Mouse (Mus musculus): Measurements from ENCODE around the gene Trim34b. TPM values are rescaled to one million over a fixed set of nuclear protein-coding genes. Genes with fewer than 3 reads are reported as not detected.
A peak's percentile ranks its signal among the peaks of the same experiment; 100 is the strongest.
"Not testable (repeated sequence)": the region's sequence is repeated elsewhere in the genome, so short reads cannot be mapped to it uniquely, and the experiment has no call there.

Gene Trim34b
- polyA plus RNA-seq, 1 experiment from 2014 or later, result not detected

- not testable (repeated sequence) for H3K4me2 ChIP-seq (replicated peaks; ENCODE audit: low read depth, low read length); H3K27ac ChIP-seq (ENCODE audit: low read length); H3K9me3 ChIP-seq (ENCODE audit: control insufficient read depth, low read depth, low read length); H3K27me3 ChIP-seq (ENCODE audit: control insufficient read depth, insufficient read depth, low read length); ATAC-seq (ENCODE audit: insufficient number of reproducible peaks, insufficient read depth, low FRiP score, low read depth); H3K9ac ChIP-seq (replicated peaks; ENCODE audit: low read depth, low read length); H3K36me3 ChIP-seq (ENCODE audit: control insufficient read depth, insufficient read depth, low read length); H3K4me3 ChIP-seq (ENCODE audit: low read depth, low read length); H3K4me1 ChIP-seq (ENCODE audit: control insufficient read depth, insufficient read depth, low read length)
- 83% methylated on average over 2 of the region's 4 CpGs for WGBS
These were observed 11.5 kb downstream of the Trim34b start for GRCm38 (mm10) chr7:104340744-104341143.

GRCm38 (mm10) chr7:104348043-104348442 lies 18.8 kb downstream of the Trim34b start:
- WGBS, result 87% methylated on average over 4 of the region's 4 CpGs
- H3K4me1 ChIP-seq (ENCODE audit: control insufficient read depth, insufficient read depth, low read length); H3K36me3 ChIP-seq (ENCODE audit: control insufficient read depth, insufficient read depth, low read length); ATAC-seq (ENCODE audit: insufficient number of reproducible peaks, insufficient read depth, low FRiP score, low read depth); H3K9me3 ChIP-seq (ENCODE audit: control insufficient read depth, low read depth, low read length); H3K27me3 ChIP-seq (ENCODE audit: control insufficient read depth, insufficient read depth, low read length); H3K9ac ChIP-seq (replicated peaks; ENCODE audit: low read depth, low read length); H3K27ac ChIP-seq (ENCODE audit: low read length); H3K4me2 ChIP-seq (replicated peaks; ENCODE audit: low read depth, low read length); H3K4me3 ChIP-seq (ENCODE audit: low read depth, low read length): not testable (repeated sequence)

GRCm38 (mm10) chr7:104352717-104353599 lies 23.7 kb downstream of the Trim34b start, which contains the start of gene Trim12c:
Trim12c (minus strand) TSS chr7:104353362.
- Histone ChIP-seq H3K4me2 (replicated peaks; ENCODE audit: low read depth, low read length) (peak within 1 kb of the TSS; percentile 52), H3K9me3 (ENCODE audit: control insufficient read depth, low read depth, low read length) (no peaks in the 10 kb centered on the region), H3K27ac (ENCODE audit: low read length) (no peak within 1 kb of the TSS), H3K4me1 (ENCODE audit: control insufficient read depth, insufficient read depth, low read length) (no peaks in the 10 kb centered on the region), H3K9ac (replicated peaks; ENCODE audit: low read depth, low read length) (no peak within 1 kb of the TSS), H3K4me3 (ENCODE audit: low read depth, low read length) (peak within 1 kb of the TSS; percentile 35), H3K27me3 (ENCODE audit: control insufficient read depth, insufficient read depth, low read length) (no peaks in the 10 kb centered on the region), H3K36me3 (ENCODE audit: control insufficient read depth, insufficient read depth, low read length) (no peaks in the 10 kb centered on the region)
- 5% methylated on average over 14 of the region's 14 CpGs for WGBS
- peak; percentile 100 for ATAC-seq (ENCODE audit: insufficient number of reproducible peaks, insufficient read depth, low FRiP score, low read depth)

GRCm38 (mm10) chr7:104353600-104353967 lies 24.3 kb downstream of the Trim34b start:
- WGBS, result 70% methylated on average over 2 of the region's 2 CpGs
- Histone ChIP-seq H3K9me3 (ENCODE audit: control insufficient read depth, low read depth, low read length) (no peaks in the 10 kb centered on the region), H3K4me3 (ENCODE audit: low read depth, low read length) (peak overlapping the region; percentile 35; the same call in 1 of the 2 replicates), H3K36me3 (ENCODE audit: control insufficient read depth, insufficient read depth, low read length) (no peaks in the 10 kb centered on the region), H3K27me3 (ENCODE audit: control insufficient read depth, insufficient read depth, low read length) (no peaks in the 10 kb centered on the region), H3K27ac (ENCODE audit: low read length) (no peak overlapping the region), H3K9ac (replicated peaks; ENCODE audit: low read depth, low read length) (no peak overlapping the region), H3K4me2 (replicated peaks; ENCODE audit: low read depth, low read length) (no peak overlapping the region), H3K4me1 (ENCODE audit: control insufficient read depth, insufficient read depth, low read length) (no peaks in the 10 kb centered on the region)
- ATAC-seq (ENCODE audit: insufficient number of reproducible peaks, insufficient read depth, low FRiP score, low read depth), result no peak

- no peaks in the 10 kb centered on the region for H3K27me3 ChIP-seq (ENCODE audit: control insufficient read depth, insufficient read depth, low read length)
- no peak overlapping the region for H3K4me2 ChIP-seq (replicated peaks; ENCODE audit: low read depth, low read length)
- H3K27ac ChIP-seq (ENCODE audit: low read length), result no peak overlapping the region
- no peak for ATAC-seq (ENCODE audit: insufficient number of reproducible peaks, insufficient read depth, low FRiP score, low read depth)
- no peak overlapping the region for H3K4me3 ChIP-seq (ENCODE audit: low read depth, low read length)
- H3K4me1 ChIP-seq (ENCODE audit: control insufficient read depth, insufficient read depth, low read length), result no peaks in the 10 kb centered on the region
- H3K36me3 ChIP-seq (ENCODE audit: control insufficient read depth, insufficient read depth, low read length), result no peaks in the 10 kb centered on the region
- H3K9me3 ChIP-seq (ENCODE audit: control insufficient read depth, low read depth, low read length), result no peaks in the 10 kb centered on the region
- no peak overlapping the region for H3K9ac ChIP-seq (replicated peaks; ENCODE audit: low read depth, low read length)
These were observed 37.1 kb downstream of the Trim34b start for GRCm38 (mm10) chr7:104366339-104366738.

- H3K9ac ChIP-seq (replicated peaks; ENCODE audit: low read depth, low read length), result no peak within 1 kb of the TSS
- no peaks in the 10 kb centered on the region for H3K9me3 ChIP-seq (ENCODE audit: control insufficient read depth, low read depth, low read length)
- no peak within 1 kb of the TSS for H3K4me2 ChIP-seq (replicated peaks; ENCODE audit: low read depth, low read length)
- H3K4me1 ChIP-seq (ENCODE audit: control insufficient read depth, insufficient read depth, low read length), result no peaks in the 10 kb centered on the region
- no peaks in the 10 kb centered on the region for H3K36me3 ChIP-seq (ENCODE audit: control insufficient read depth, insufficient read depth, low read length)
- WGBS, result 54% methylated on average over 1 of the region's 1 CpGs
- ATAC-seq (ENCODE audit: insufficient number of reproducible peaks, insufficient read depth, low FRiP score, low read depth), result no peak
- no peak within 1 kb of the TSS for H3K27ac ChIP-seq (ENCODE audit: low read length)
- H3K27me3 ChIP-seq (ENCODE audit: control insufficient read depth, insufficient read depth, low read length), result no peaks in the 10 kb centered on the region
- no peak within 1 kb of the TSS for H3K4me3 ChIP-seq (ENCODE audit: low read depth, low read length)
These were observed 40.6 kb downstream of the Trim34b start, which contains the start of gene Trim30b for GRCm38 (mm10) chr7:104369736-104370414. Trim30b (minus strand) TSS chr7:104369884.

Other genes starting within 250 kb of the Trim34b start
- gene Olfr645, start 244.0 kb upstream of the Trim34b start, polyA plus RNA-seq (2014; fragmentation: Nextera tagmentation; extraction: Ambion mirVana), result not detected in 2 replicates
- gene Olfr646, start 224.6 kb upstream of the Trim34b start, polyA plus RNA-seq (2014; fragmentation: Nextera tagmentation; extraction: Ambion mirVana), result not detected in 2 replicates
- gene Ubqln5, start 199.6 kb upstream of the Trim34b start, polyA plus RNA-seq (2014; fragmentation: Nextera tagmentation; extraction: Ambion mirVana), result not detected in 2 replicates
- not detected in 2 replicates for gene Olfr643, start 192.1 kb upstream of the Trim34b start, polyA plus RNA-seq (2014; fragmentation: Nextera tagmentation; extraction: Ambion mirVana)
- gene Ubqln3, start 186.2 kb upstream of the Trim34b start, polyA plus RNA-seq (2014; fragmentation: Nextera tagmentation; extraction: Ambion mirVana), result not detected in 2 replicates
- not detected in 2 replicates for gene Ubqlnl, start 178.9 kb upstream of the Trim34b start, polyA plus RNA-seq (2014; fragmentation: Nextera tagmentation; extraction: Ambion mirVana)
- gene Olfm5, start 164.6 kb upstream of the Trim34b start, polyA plus RNA-seq (2014; fragmentation: Nextera tagmentation; extraction: Ambion mirVana), result not detected in 2 replicates
- 0.25 and 0.34 TPM in 2 replicates for gene Olfr648, start 146.1 kb upstream of the Trim34b start, polyA plus RNA-seq (2014; fragmentation: Nextera tagmentation; extraction: Ambion mirVana)
- gene Olfr649, start 133.5 kb upstream of the Trim34b start, polyA plus RNA-seq (2014; fragmentation: Nextera tagmentation; extraction: Ambion mirVana), result not detected in 2 replicates
- gene Trim6, start 110.7 kb upstream of the Trim34b start, polyA plus RNA-seq (2014; fragmentation: Nextera tagmentation; extraction: Ambion mirVana), result 1.3 and 1.4 TPM in 2 replicates
- gene Trim34a, start 85.0 kb upstream of the Trim34b start, polyA plus RNA-seq (2014; fragmentation: Nextera tagmentation; extraction: Ambion mirVana), result 1.8 and 1.9 TPM in 2 replicates
- gene Trim5, start 41.4 kb upstream of the Trim34b start, polyA plus RNA-seq (2014; fragmentation: Nextera tagmentation; extraction: Ambion mirVana), result 0.31 and 0.36 TPM in 2 replicates
- 6.2 and 7.1 TPM in 2 replicates for gene Trim12a, start 14.0 kb upstream of the Trim34b start, polyA plus RNA-seq (2014; fragmentation: Nextera tagmentation; extraction: Ambion mirVana)
- gene Trim12c, start 23.9 kb downstream of the Trim34b start, polyA plus RNA-seq (2014; fragmentation: Nextera tagmentation; extraction: Ambion mirVana), result 2.6 and 3.1 TPM in 2 replicates
- 0.11 and 0.22 TPM in 2 replicates for gene Trim30b, start 40.4 kb downstream of the Trim34b start, polyA plus RNA-seq (2014; fragmentation: Nextera tagmentation; extraction: Ambion mirVana)
- gene Trim30c, start 71.4 kb downstream of the Trim34b start, polyA plus RNA-seq (2014; fragmentation: Nextera tagmentation; extraction: Ambion mirVana), result 0.20 TPM in 1 of 2 replicates, not detected in the other
- 1.4 and 1.9 TPM in 2 replicates for gene Trim30a, start 135.7 kb downstream of the Trim34b start, polyA plus RNA-seq (2014; fragmentation: Nextera tagmentation; extraction: Ambion mirVana)
- 0.62 and 0.73 TPM in 2 replicates for gene Trim30d, start 178.4 kb downstream of the Trim34b start, polyA plus RNA-seq (2014; fragmentation: Nextera tagmentation; extraction: Ambion mirVana)
- not detected in 2 replicates for gene Olfr651, start 220.7 kb downstream of the Trim34b start, polyA plus RNA-seq (2014; fragmentation: Nextera tagmentation; extraction: Ambion mirVana)
- gene Olfr652, start 231.4 kb downstream of the Trim34b start, polyA plus RNA-seq (2014; fragmentation: Nextera tagmentation; extraction: Ambion mirVana), result not detected in 2 replicates
- gene Olfr653, start 247.8 kb downstream of the Trim34b start, polyA plus RNA-seq (2014; fragmentation: Nextera tagmentation; extraction: Ambion mirVana), result not detected in 2 replicates